Mouse (Mus musculus) brain, embryonic 14.5 days (tissue): Measurements from ENCODE around the gene Slco4a1.

Source experiments
- CTCF ChIP-seq: fragments of 200-500 bp; IDR thresholded peaks from 2 replicates; pipeline ENCODE4 v1.5.1; 2012; ENCODE audit warnings: inconsistent platforms, mild to moderate bottlenecking, moderate library complexity, borderline replicate concordance; ENCODE audit not compliant: insufficient read depth, insufficient read length; ENCODE audit errors: extremely low read depth
- POLR2A ChIP-seq: fragments of 200-500 bp; IDR thresholded peaks from 2 replicates; pipeline ENCODE4 v1.6.1; 2012; ENCODE audit warnings: mild to moderate bottlenecking, inconsistent platforms, borderline replicate concordance; ENCODE audit not compliant: poor library complexity, insufficient read depth, insufficient read length, severe bottlenecking; ENCODE audit errors: extremely low read depth

- no peak for TF ChIP-seq CTCF
- no peak for TF ChIP-seq POLR2A
These were observed 23.3 kb upstream of the Slco4a1 start for GRCm38 (mm10) chr2:180432751-180433150.
